Mouse (Mus musculus) ES-Bruce4 (cell line): ENCODE measurements around the gene Ccn1. TPM values are rescaled to one million over a fixed set of nuclear protein-coding genes. Genes with fewer than 3 reads are reported as not detected.

Source experiments
- H3K27ac ChIP-seq: 2 replicates; pipeline ENCODE4 v1.5.1; 2012; ENCODE audit warnings: low read length, inconsistent platforms; ENCODE audit not compliant: insufficient read depth
- H3K27me3 ChIP-seq: 2 replicates; pipeline ENCODE4 v1.6.1; 2012; ENCODE audit warnings: mild to moderate bottlenecking, low read length, inconsistent platforms; ENCODE audit not compliant: control insufficient read depth, poor library complexity, insufficient read depth, severe bottlenecking
- H3K36me3 ChIP-seq: 2 replicates; pipeline ENCODE4 v1.6.1; 2012; ENCODE audit warnings: inconsistent platforms, mild to moderate bottlenecking, low read length, moderate library complexity; ENCODE audit not compliant: control insufficient read depth, poor library complexity, insufficient read depth, severe bottlenecking
- H3K4me1 ChIP-seq: one replicate; pipeline ENCODE4 v1.8.1; 2011; ENCODE audit warnings: low read length; ENCODE audit not compliant: control insufficient read depth, insufficient read depth
- H3K4me3 ChIP-seq: 2 replicates; pipeline ENCODE4 v1.5.1; 2011; ENCODE audit warnings: low read depth, mild to moderate bottlenecking, low read length
- H3K9ac ChIP-seq: 2 replicates; pipeline ENCODE4 v1.6.1; 2012; ENCODE audit warnings: low read depth, mild to moderate bottlenecking, inconsistent platforms; ENCODE audit not compliant: poor library complexity, severe bottlenecking
- H3K9me3 ChIP-seq: replicated peaks from 2 replicates; pipeline ENCODE4 v1.6.1; 2012; ENCODE audit warnings: mild to moderate bottlenecking, low read length, inconsistent platforms; ENCODE audit not compliant: control insufficient read depth, poor library complexity, insufficient read depth, severe bottlenecking
- CTCF ChIP-seq: IDR thresholded peaks from one replicate; pipeline ENCODE4 v1.8.1; 2011; ENCODE audit warnings: low read depth, low read length
- EP300 ChIP-seq: IDR thresholded peaks from 2 replicates; pipeline ENCODE4 v1.6.1; 2011; ENCODE audit warnings: low read depth, low read length; ENCODE audit not compliant: insufficient read depth
- POLR2A ChIP-seq: IDR thresholded peaks from one replicate; pipeline ENCODE4 v1.8.1; 2011; ENCODE audit warnings: low read length; ENCODE audit not compliant: insufficient read depth
- polyA plus RNA-seq: library from polyadenylated mRNA; stranded (reverse); fragments of >200 nt; gene quantifications from 2 replicates; pipeline ENCODE4 v1.2.4, GENCODE M21; 2011; ENCODE audit warnings: low read depth; ENCODE audit not compliant: missing spikeins, insufficient read depth, insufficient read length

Ccn1 gene
- polyA plus RNA-seq, 1 experiment = 204 TPM

DNA sequence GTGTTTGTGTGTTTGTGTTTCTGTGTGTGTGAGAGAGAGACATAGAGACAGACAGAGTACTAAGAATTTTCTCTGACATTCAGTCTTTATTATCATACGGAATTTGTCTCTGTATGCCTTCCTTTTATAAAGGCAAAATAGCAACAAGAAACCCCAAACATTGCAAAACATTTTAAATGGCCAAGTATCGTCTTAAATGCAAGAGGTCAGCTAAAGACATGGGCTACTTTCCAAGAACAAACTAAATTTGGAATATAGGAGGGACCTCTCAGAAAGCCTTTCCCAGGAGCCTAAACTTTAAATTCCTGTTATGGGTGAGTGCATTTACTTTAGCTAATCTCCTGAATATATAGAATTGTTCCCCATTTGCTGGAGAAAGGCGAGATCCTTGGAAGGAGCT is 7.9 kb downstream of the Ccn1 start:
- TF ChIP-seq CTCF (no peak), EP300 (no peak), POLR2A (no peak)
- Histone ChIP-seq H3K4me1 (peaks cover 2% of the 10 kb centered on the region), H3K36me3 (no peaks in the 10 kb centered on the region; the same call in 1 of the 2 replicates), H3K27me3 (no peaks in the 10 kb centered on the region), H3K4me3 (no peak overlapping the region), H3K9me3 (no peaks in the 10 kb centered on the region), H3K27ac (no peak overlapping the region), H3K9ac (no peak overlapping the region)

DNA sequence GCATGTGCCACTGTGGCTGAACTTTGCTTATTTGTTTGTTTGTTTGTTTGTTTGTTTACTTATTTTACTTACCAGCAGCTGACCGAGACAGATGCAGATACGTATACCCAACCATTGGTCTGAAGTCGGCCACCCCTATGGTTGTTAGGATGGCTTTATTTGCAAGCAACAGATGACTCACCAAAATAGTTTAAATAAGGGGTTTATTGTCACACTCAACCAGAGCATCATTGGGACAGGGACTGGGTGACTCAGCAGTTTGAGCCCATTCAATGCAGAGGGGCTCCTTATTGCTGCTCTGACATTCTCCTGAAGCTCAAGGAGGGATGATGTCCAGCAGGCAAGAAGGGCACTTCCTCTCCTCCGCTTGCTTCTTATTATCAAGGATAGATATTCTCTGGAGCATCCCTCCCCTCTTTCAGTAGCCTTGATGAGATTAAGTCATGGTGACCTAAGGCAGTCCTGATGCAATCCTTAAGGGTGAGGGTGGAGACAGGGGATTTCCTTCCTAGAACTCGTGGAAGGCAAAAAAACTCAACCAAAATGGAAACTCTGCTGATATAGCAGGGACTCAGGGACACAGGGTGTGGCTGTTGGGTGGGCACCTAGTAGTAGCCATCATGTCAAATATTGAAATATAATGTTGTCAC is 8.6 kb downstream of the Ccn1 start:
- H3K9ac ChIP-seq = no peak overlapping the region
- no peak overlapping the region for H3K4me3 ChIP-seq
- H3K27ac ChIP-seq = no peak overlapping the region
- TF ChIP-seq CTCF = no peak
- no peak for TF ChIP-seq EP300
- no peak for TF ChIP-seq POLR2A
- no peaks in the 10 kb centered on the region for H3K36me3 ChIP-seq
- no peaks in the 10 kb centered on the region for H3K27me3 ChIP-seq
- no peaks in the 10 kb centered on the region for H3K9me3 ChIP-seq
- H3K4me1 ChIP-seq = peaks cover 2% of the 10 kb centered on the region

DNA sequence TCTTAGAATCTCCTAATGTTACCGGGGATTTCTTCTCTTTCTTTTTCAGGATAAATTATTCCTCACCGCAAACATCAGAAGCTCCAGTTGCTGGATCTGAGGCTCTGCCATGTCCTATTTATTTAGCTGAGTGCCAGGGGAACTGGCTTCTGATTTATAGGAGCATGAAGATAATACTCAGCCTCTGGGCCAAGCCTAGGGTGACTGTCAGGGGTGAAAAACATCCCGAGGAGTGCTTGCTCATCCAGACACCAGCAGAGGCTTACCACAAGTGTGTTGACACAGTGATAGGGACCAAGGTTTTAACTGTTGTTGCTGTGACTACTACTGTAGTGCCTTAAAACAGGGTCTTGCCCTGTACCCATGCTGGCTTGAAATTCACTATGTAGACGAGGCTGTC is 9.2 kb downstream of the Ccn1 start:
- Histone ChIP-seq H3K27ac (no peak overlapping the region), H3K36me3 (no peaks in the 10 kb centered on the region), H3K4me1 (peaks cover 2% of the 10 kb centered on the region), H3K4me3 (no peak overlapping the region), H3K27me3 (no peaks in the 10 kb centered on the region), H3K9me3 (no peaks in the 10 kb centered on the region), H3K9ac (no peak overlapping the region)
- TF ChIP-seq POLR2A = no peak
- no peak for TF ChIP-seq CTCF
- no peak for TF ChIP-seq EP300

DNA sequence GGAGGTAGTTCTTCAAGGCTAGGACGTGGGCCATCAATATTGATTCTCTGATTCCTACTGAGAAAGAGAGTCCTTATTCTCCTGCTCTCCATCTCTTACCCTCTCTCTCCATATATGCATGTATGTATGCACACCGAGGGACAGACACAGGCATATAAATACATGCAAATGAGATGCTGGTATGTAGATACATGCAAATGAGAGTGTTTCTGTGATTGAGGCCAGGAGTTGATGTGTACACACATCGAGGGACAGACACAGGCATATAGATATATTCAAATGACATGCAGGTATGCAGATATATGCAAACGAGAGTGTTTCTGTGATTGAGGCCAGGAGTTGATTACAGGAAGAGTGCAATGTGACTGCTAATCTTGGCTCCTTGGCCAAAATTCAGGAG is 9.6 kb downstream of the Ccn1 start:
- Histone ChIP-seq H3K9me3 (no peaks in the 10 kb centered on the region), H3K27me3 (no peaks in the 10 kb centered on the region), H3K9ac (no peak overlapping the region), H3K27ac (no peak overlapping the region), H3K4me3 (no peak overlapping the region), H3K4me1 (peaks cover 2% of the 10 kb centered on the region), H3K36me3 (no peaks in the 10 kb centered on the region)
- no peak for TF ChIP-seq CTCF
- no peak for TF ChIP-seq EP300
- TF ChIP-seq POLR2A = no peak

DNA sequence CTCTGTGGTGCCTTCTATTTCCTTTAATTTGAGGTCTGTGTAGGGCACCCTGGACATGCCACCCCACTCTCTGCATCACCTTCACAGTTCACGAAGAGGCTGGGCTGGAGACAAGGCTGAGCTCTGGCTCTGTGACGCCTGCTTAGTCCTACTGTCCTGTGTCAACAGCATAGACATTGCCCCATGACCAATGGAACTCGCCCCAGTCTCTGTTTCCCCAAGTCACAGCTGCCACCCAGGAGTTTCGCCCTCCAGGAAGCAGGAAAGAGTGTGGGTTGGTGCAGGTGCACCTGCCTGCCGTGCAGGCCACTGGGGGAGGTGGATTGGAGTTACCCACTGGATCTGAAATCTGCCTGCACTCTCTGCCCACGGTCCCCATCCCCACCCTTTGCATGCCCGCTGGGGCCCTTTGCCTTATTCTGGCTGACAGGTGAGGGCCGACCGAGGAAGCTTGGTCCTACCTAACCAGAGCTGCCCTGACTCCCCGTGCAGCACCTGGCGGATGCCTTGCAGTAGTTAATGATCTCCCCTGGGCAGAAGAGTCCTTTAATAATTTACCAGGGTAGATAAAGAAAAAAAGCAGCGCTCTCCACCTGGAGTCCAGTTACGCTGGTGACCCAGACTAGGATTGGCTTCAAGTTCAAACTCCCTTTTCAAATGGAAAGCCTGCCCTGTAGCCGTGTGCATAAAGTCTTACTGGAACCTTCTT is 15.6 kb downstream of the Ccn1 start:
- Histone ChIP-seq H3K27ac (no peak overlapping the region), H3K36me3 (no peaks in the 10 kb centered on the region), H3K4me3 (no peak overlapping the region), H3K9ac (no peak overlapping the region), H3K27me3 (no peaks in the 10 kb centered on the region), H3K4me1 (peaks cover 4% of the 10 kb centered on the region), H3K9me3 (no peaks in the 10 kb centered on the region)
- no peak for TF ChIP-seq CTCF
- 0 out of 2 replicates have a peak, but pooled peaks have one; percentile 16 for TF ChIP-seq EP300
- TF ChIP-seq POLR2A = no peak

DNA sequence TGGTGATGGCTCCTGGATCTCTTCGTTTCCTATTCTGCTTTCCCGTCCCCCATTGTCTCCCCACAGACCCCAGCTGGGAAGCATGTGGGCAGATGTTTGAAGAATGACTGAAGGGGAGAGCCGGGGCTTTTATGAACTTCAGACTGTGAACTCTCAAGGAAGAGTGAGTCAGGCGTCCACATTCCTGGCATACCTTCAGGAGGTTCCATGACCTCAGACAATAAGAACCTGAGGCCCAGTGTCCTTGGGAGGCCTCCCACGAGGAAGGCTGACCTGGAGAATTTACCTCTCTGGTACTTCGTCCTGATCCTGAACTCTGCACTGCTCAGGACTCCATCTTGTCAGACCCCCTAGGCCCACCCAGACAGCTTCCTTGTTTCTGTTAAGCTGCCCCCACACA is 16.9 kb downstream of the Ccn1 start:
- peak overlapping the region; percentile 35; the same call in 1 of the 2 replicates for H3K27ac ChIP-seq
- TF ChIP-seq POLR2A = no peak
- no peak for TF ChIP-seq CTCF
- TF ChIP-seq EP300 = peak; percentile 87

More for the DNA sequence above, 16.9 kb downstream of the Ccn1 start:
- no peak overlapping the region for H3K9ac ChIP-seq
- no peaks in the 10 kb centered on the region for H3K36me3 ChIP-seq
- no peaks in the 10 kb centered on the region for H3K27me3 ChIP-seq
- H3K4me1 ChIP-seq = peaks cover 4% of the 10 kb centered on the region
- H3K4me3 ChIP-seq = no peak overlapping the region
- H3K9me3 ChIP-seq = no peaks in the 10 kb centered on the region
